Mouse (Mus musculus) testis, adult 2 months (tissue): ENCODE data around the gene Ifna11.
"Not testable (repeated sequence)": the region's sequence is repeated elsewhere in the genome, so short reads cannot be mapped to it uniquely, and the experiment has no call there.

ENCODE experiments used
- CTCF ChIP-seq: fragments of 200-500 bp; IDR thresholded peaks from 2 replicates; pipeline ENCODE4 v1.5.1; 2012; ENCODE audit warnings: low read depth, mild to moderate bottlenecking, inconsistent platforms, low read length, moderate library complexity; ENCODE audit not compliant: control insufficient read depth, insufficient read depth, insufficient replicate concordance
- POLR2A ChIP-seq: fragments of 200-500 bp; IDR thresholded peaks from 2 replicates; pipeline ENCODE4 v1.6.1; 2012; ENCODE audit warnings: low read depth, mild to moderate bottlenecking, inconsistent platforms, low read length, moderate library complexity; ENCODE audit not compliant: control insufficient read depth

DNA sequence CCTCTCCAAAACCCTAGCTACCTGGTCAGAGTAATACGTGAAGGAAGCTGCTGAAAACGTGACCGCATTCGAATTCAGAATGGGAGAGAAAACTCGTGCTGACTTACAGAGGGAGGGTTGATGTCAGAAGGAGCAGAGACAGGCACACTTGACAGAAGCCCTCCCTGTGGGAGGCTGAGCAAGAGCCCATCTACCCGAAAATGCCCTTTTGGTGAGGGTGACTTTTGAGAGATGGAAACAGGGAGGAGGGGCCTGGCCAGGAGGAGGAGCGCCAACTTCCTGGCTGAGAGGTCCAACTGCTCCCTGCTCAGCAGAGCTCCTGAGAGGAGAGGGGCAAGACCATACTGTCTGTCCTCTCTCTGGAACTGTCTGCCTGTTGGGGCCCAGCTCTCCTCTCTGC is 20.4 kb upstream of the Ifna11 start, which contains the start of gene Gm13285:
- TF ChIP-seq CTCF, POLR2A: not testable (repeated sequence)
